In genomic region chr10:81018326-81018725, GRCm38 (mm10) we compare ENCODE assay signal across 9 mouse cellular contexts. TPM values are rescaled to one million over a fixed set of nuclear protein-coding genes. Genes with fewer than 3 reads are reported as not detected.
DNase-seq lines count a peak whose midpoint lies in the region; ATAC-seq and TF ChIP-seq lines count a peak whose summit lies in the region.
"Had no signal": no experiment of that assay in that cellular context is flagged by ENCODE, and none has a peak within 500 bp of the region (broad histone marks: within the 10 kb centered on the region; RNA-seq: fewer than 3 reads in every experiment).

No protein-coding gene starts in this region.

- H3K4me2 ChIP-seq in liver, embryonic 14.5 days (ENCODE audit: low read depth), result no peak overlapping the region
- H3K4me2 ChIP-seq: heart, embryonic 15.5 days had no signal

- H3K4me1 ChIP-seq in liver, embryonic 14.5 days (replicated peaks; ENCODE audit: control insufficient read depth in 2 of 2, insufficient read depth in 2 of 2, low read length in 1 of 2), result peaks cover 5 to 7% of the 10 kb centered on the region in 2 experiments; a peak in 3 of 4 replicates

- no peak overlapping the region for H3K9ac ChIP-seq in liver, embryonic 14.5 days (replicated peaks)
- H3K9ac ChIP-seq: heart, embryonic 15.5 days had no signal

- intact Hi-C loops in left cerebral cortex, postnatal 14 days (cut with DNase I), result no loop called here
- intact Hi-C loops in left cerebral cortex, adult 2 months (cut with DNase I), result no loop called here

- TF ChIP-seq EP300 in liver, embryonic 14.5 days (IDR thresholded peaks at IDR 0.05; ENCODE audit: low read depth), result no peak

- H3K9me3 ChIP-seq in liver, embryonic 14.5 days (ENCODE audit: control insufficient read depth, low read length), result no peaks in the 10 kb centered on the region
- H3K9me3 ChIP-seq: heart, embryonic 15.5 days had no signal

- H3K27me3 ChIP-seq in liver, embryonic 14.5 days (ENCODE audit: control insufficient read depth, insufficient read depth, low read length), result peaks cover 12% of the 10 kb centered on the region

- WGBS in liver, embryonic 14.5 days (ENCODE audit: insufficient replicate concordance), result 28% methylated on average over 10 of the region's 10 CpGs

- peak; percentile 74 for DNase-seq in adrenal gland, postnatal 14 days
- DNase-seq in adrenal gland, postnatal 25 days, result no peak
- DNase-seq in left cerebral cortex, postnatal 14 days (ENCODE audit: low spot score in 2 of 2), result peak; percentile 60 to 79
- no peak for DNase-seq in left cerebral cortex, adult 2 months (ENCODE audit: extremely low spot score in 1 of 2, low spot score in 2 of 2)
- peak; percentile 96 for DNase-seq in R1 (ENCODE audit: low read depth, low spot score)
- DNase-seq in liver, embryonic 14.5 days (ENCODE audit: low read depth in 3 of 3, low spot score in 3 of 3), result peak; percentile 41 to 56 (median 49)
- no peak for DNase-seq in spleen, adult 18-20 months

- no peak for ATAC-seq in liver, embryonic 14.5 days (ENCODE audit: insufficient read depth)
- no peak for ATAC-seq in frontal cortex, adult (ENCODE audit: low TSS enrichment)

- no peak overlapping the region for H3K4me3 ChIP-seq in left cerebral cortex, adult 2 months
- no peak overlapping the region for H3K4me3 ChIP-seq in liver, embryonic 14.5 days (ENCODE audit: insufficient read depth in 1 of 2, low read depth in 2 of 2, low read length in 2 of 2)
- H3K4me3 ChIP-seq: heart, embryonic 15.5 days had no signal

- H3K36me3 ChIP-seq in liver, embryonic 14.5 days (replicated peaks; ENCODE audit: control insufficient read depth, insufficient read depth, low read depth), result no peaks in the 10 kb centered on the region
- H3K36me3 ChIP-seq: heart, embryonic 15.5 days had no signal

- no peak overlapping the region for H3K27ac ChIP-seq in left cerebral cortex, adult 2 months
- no peak overlapping the region for H3K27ac ChIP-seq in liver, embryonic 14.5 days
- H3K27ac ChIP-seq: heart, embryonic 15.5 days had no signal

- TF ChIP-seq CTCF in left cerebral cortex, adult 2 months (IDR thresholded peaks at IDR 0.05), result no peak
- TF ChIP-seq CTCF in liver, embryonic 14.5 days (IDR thresholded peaks at IDR 0.05; ENCODE audit: low read depth), result no peak

RNA-seq across cellular contexts. Expression of gene Gng7, which starts 3.6 kb away (rescaled TPM):
- 5.9 and 6.2 TPM in 2 replicates for total RNA-seq in adrenal gland, postnatal 14 days (2021)
- 4.5 and 7.8 TPM in 2 replicates for total RNA-seq in adrenal gland, postnatal 25 days (2021)
- 100 to 1,000 TPM; 120 to 135 TPM for total RNA-seq in left cerebral cortex, postnatal 14 days (2021)
- 100 to 1,000 TPM in 1 of 2 experiments, 10 to 100 TPM in 1; 66.6 to 111 TPM for total RNA-seq in left cerebral cortex, adult 2 months (2021)
- 0.19 and 0.25 TPM in 2 replicates for polyA plus RNA-seq in liver, embryonic 14.5 days (2012; rRNA removed)
- polyA plus RNA-seq in liver, embryonic 14.5 days (2014; fragmentation: Nextera tagmentation; extraction: Ambion mirVana), result 0.23 and 0.33 TPM in 2 replicates

RNA-seq across cellular contexts. Expression of gene Diras1, which starts 7.1 kb away (rescaled TPM):
- 2.1 and 2.3 TPM in 2 replicates for total RNA-seq in adrenal gland, postnatal 14 days (2021)
- total RNA-seq in adrenal gland, postnatal 25 days (2021), result 1.9 and 2.9 TPM in 2 replicates
- 100 to 1,000 TPM; 113 to 117 TPM for total RNA-seq in left cerebral cortex, postnatal 14 days (2021)
- 100 to 1,000 TPM; 100 to 116 TPM for total RNA-seq in left cerebral cortex, adult 2 months (2021)
- polyA plus RNA-seq in liver, embryonic 14.5 days (2012; rRNA removed), result 0.05 TPM in 1 of 2 replicates, not detected in the other
- not detected in 2 replicates for polyA plus RNA-seq in liver, embryonic 14.5 days (2014; fragmentation: Nextera tagmentation; extraction: Ambion mirVana)
- polyA plus RNA-seq: heart, embryonic 15.5 days had no signal

RNA-seq across cellular contexts. Expression of gene Slc39a3, which starts 18.9 kb away (rescaled TPM):
- 30.3 and 30.5 TPM in 2 replicates for total RNA-seq in adrenal gland, postnatal 14 days (2021)
- 45.1 and 80.7 TPM in 2 replicates for total RNA-seq in adrenal gland, postnatal 25 days (2021)
- 10 to 100 TPM; 70.9 to 76.3 TPM for total RNA-seq in left cerebral cortex, postnatal 14 days (2021)
- total RNA-seq in left cerebral cortex, adult 2 months (2021), result 10 to 100 TPM; 61.3 to 62.5 TPM
- polyA plus RNA-seq in liver, embryonic 14.5 days (2012; rRNA removed), result 4.2 and 4.4 TPM in 2 replicates
- polyA plus RNA-seq in liver, embryonic 14.5 days (2014; fragmentation: Nextera tagmentation; extraction: Ambion mirVana), result 2.7 and 3.2 TPM in 2 replicates

RNA-seq across cellular contexts. Expression of gene Sgta, which starts 41.7 kb away (rescaled TPM):
- 212 and 215 TPM in 2 replicates for total RNA-seq in adrenal gland, postnatal 14 days (2021)
- 198 and 223 TPM in 2 replicates for total RNA-seq in adrenal gland, postnatal 25 days (2021)
- 100 to 1,000 TPM; 178 to 186 TPM for total RNA-seq in left cerebral cortex, postnatal 14 days (2021)
- total RNA-seq in left cerebral cortex, adult 2 months (2021), result 100 to 1,000 TPM; 171 to 173 TPM
- 38.4 and 43.6 TPM in 2 replicates for polyA plus RNA-seq in liver, embryonic 14.5 days (2012; rRNA removed)
- 43.8 and 48.0 TPM in 2 replicates for polyA plus RNA-seq in liver, embryonic 14.5 days (2014; fragmentation: Nextera tagmentation; extraction: Ambion mirVana)

RNA-seq across cellular contexts. Expression of gene Thop1, which starts 51.5 kb away (rescaled TPM):
- 56.0 and 60.6 TPM in 2 replicates for total RNA-seq in adrenal gland, postnatal 14 days (2021)
- 54.3 and 80.2 TPM in 2 replicates for total RNA-seq in adrenal gland, postnatal 25 days (2021)
- total RNA-seq in left cerebral cortex, postnatal 14 days (2021), result 10 to 100 TPM; 51.1 to 51.2 TPM
- 10 to 100 TPM; 51.0 to 51.1 TPM for total RNA-seq in left cerebral cortex, adult 2 months (2021)
- 20.5 and 21.7 TPM in 2 replicates for polyA plus RNA-seq in liver, embryonic 14.5 days (2012; rRNA removed)
- polyA plus RNA-seq in liver, embryonic 14.5 days (2014; fragmentation: Nextera tagmentation; extraction: Ambion mirVana), result 15.0 and 17.7 TPM in 2 replicates

Comparison
In these comparisons a context has a peak if more than half of its experiments do, and no peak if none do; other contexts are left out.
1. DNase-seq: peak in adrenal gland, postnatal 14 days (single experiment), left cerebral cortex, postnatal 14 days (2 of 2), R1 (single experiment) and liver, embryonic 14.5 days (3 of 3); none in adrenal gland, postnatal 25 days (single experiment), left cerebral cortex, adult 2 months (0 of 2) and spleen, adult 18-20 months (0 of 2).
2. RNA of gene Diras1, which starts 7.1 kb away (total RNA-seq): 113 to 117 TPM in left cerebral cortex, postnatal 14 days and 100 to 116 TPM in left cerebral cortex, adult 2 months; 1.9 to 2.9 TPM in adrenal gland, postnatal 25 days and 2.1 to 2.3 TPM in adrenal gland, postnatal 14 days; every median in the first group is over 10 times any median in the second.